Mouse (Mus musculus) liver, embryonic 11.5 days (tissue): ENCODE results near the gene Fgfr2. TPM values are rescaled to one million over a fixed set of nuclear protein-coding genes. Genes with fewer than 3 reads are reported as not detected.

Experiments
- ATAC-seq: fragments of 200-750 bp; cut with Nextera tagmentation; replicated peaks from 2 replicates; pipeline ENCODE4 v1.8.0; 2017; ENCODE audit warnings: moderate number of reproducible peaks, mild to moderate bottlenecking, moderate TSS enrichment, moderate library complexity; ENCODE audit not compliant: low FRiP score
- DNase-seq: peaks from one replicate; pipeline ENCODE4 v3.0.0-alpha.2; 2017; ENCODE audit warnings: low spot score
- H3K27ac ChIP-seq: fragments of 300-500 bp; sonication (generic); 2 replicates; pipeline ENCODE4 v1.5.1; 2014; ENCODE audit warnings: mild to moderate bottlenecking, low read depth, low read length, control low read depth
- H3K27me3 ChIP-seq: fragments of 300-500 bp; sonication (generic); replicated peaks from 2 replicates; pipeline ENCODE4 v1.6.1; 2014; ENCODE audit warnings: low read length, mixed read lengths; ENCODE audit not compliant: control insufficient read depth, insufficient read depth
- H3K36me3 ChIP-seq: fragments of 300-500 bp; sonication (generic); 2 replicates; pipeline ENCODE4 v1.6.1; 2014; ENCODE audit warnings: mild to moderate bottlenecking, low read length, moderate library complexity, mixed read lengths; ENCODE audit not compliant: control insufficient read depth, insufficient read depth
- H3K4me1 ChIP-seq: fragments of 300-500 bp; sonication (generic); replicated peaks from 2 replicates; pipeline ENCODE4 v1.6.1; 2014; ENCODE audit warnings: low read length, mixed read lengths; ENCODE audit not compliant: control insufficient read depth, insufficient read depth
- H3K4me2 ChIP-seq: fragments of 300-500 bp; sonication (generic); 2 replicates; pipeline ENCODE4 v1.6.1; 2014; ENCODE audit warnings: mild to moderate bottlenecking, control low read depth, moderate library complexity
- H3K4me3 ChIP-seq: fragments of 300-500 bp; sonication (generic); 2 replicates; pipeline ENCODE4 v1.5.1; 2014; ENCODE audit warnings: low read depth, low read length, control low read depth
- H3K9ac ChIP-seq: fragments of 300-500 bp; sonication (generic); 2 replicates; pipeline ENCODE4 v1.6.1; 2014; ENCODE audit warnings: low read depth, low read length, control low read depth
- H3K9me3 ChIP-seq: fragments of 300-500 bp; sonication (generic); 2 replicates; pipeline ENCODE4 v1.6.1; 2016; ENCODE audit warnings: low read length, inconsistent platforms, mixed read lengths; ENCODE audit not compliant: control insufficient read depth
- WGBS: fragments of 180-500 bp; shearing (Covaris S2); extraction: QIAGEN DNeasy Blood & Tissue Kit; methylation state at CpG from one replicate; pipeline ENCODE4 v1.1.7; 2014; 5-methylcytosine and 5-hydroxymethylcytosine counted together
- polyA plus RNA-seq: library from polyadenylated mRNA; unstranded; fragments of >200 nt; fragmentation: Nextera tagmentation; extraction: Ambion mirVana; gene quantifications from 2 replicates; pipeline ENCODE4 v1.2.1, GENCODE M21; 2014

Gene Fgfr2
- polyA plus RNA-seq, 1 experiment from 2014 or later, result 32.6 TPM

- ATAC-seq (no peak), DNase-seq (no peak)
- Histone ChIP-seq H3K4me3 (no peak overlapping the region), H3K27me3 (peaks cover 20% of the 10 kb centered on the region), H3K4me2 (no peak overlapping the region), H3K36me3 (no peaks in the 10 kb centered on the region), H3K27ac (no peak overlapping the region), H3K4me1 (peaks cover 4% of the 10 kb centered on the region), H3K9me3 (no peaks in the 10 kb centered on the region), H3K9ac (no peak overlapping the region)
- 90% methylated on average over 4 of the region's 4 CpGs for WGBS
Measured at GRCm38 (mm10) chr7:132608316-132609020, 514.7 kb downstream of the Fgfr2 start.

DNA sequence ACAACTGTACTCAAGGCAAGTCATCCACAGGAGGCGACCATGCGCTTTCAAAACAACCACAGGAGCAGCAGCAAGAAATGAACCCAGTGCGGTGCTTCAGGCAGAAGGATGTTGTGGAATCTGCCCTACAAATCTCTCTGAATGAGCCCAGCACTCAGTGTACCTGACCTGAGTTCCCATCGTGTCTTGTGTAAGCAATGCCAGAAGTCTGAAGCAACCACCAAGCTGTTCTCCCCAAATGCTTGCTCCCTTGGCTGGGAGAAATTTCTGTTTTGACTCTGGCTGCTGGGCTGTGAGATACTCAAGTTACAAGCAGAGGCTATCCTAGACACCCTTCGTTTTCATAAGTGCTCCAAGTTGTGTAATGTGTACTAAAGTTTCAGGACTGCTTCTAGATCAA lies 517.5 kb downstream of the Fgfr2 start:
- Histone ChIP-seq H3K9me3 (no peaks in the 10 kb centered on the region), H3K4me1 (peaks cover under 1% of the 10 kb centered on the region; the same call in 1 of the 2 replicates), H3K4me2 (no peak overlapping the region), H3K27me3 (peaks cover 47% of the 10 kb centered on the region), H3K27ac (no peak overlapping the region), H3K9ac (no peak overlapping the region), H3K36me3 (no peaks in the 10 kb centered on the region), H3K4me3 (no peak overlapping the region)
- 55% methylated on average over 5 of the region's 5 CpGs for WGBS
- ATAC-seq (no peak), DNase-seq (no peak)

GRCm38 (mm10) chr7:132604720-132605119 lies 518.4 kb downstream of the Fgfr2 start:
- no peak for ATAC-seq
- Histone ChIP-seq H3K36me3 (no peaks in the 10 kb centered on the region), H3K4me2 (no peak overlapping the region), H3K27ac (no peak overlapping the region), H3K9me3 (no peaks in the 10 kb centered on the region), H3K9ac (no peak overlapping the region), H3K27me3 (peaks cover 57% of the 10 kb centered on the region), H3K4me1 (peaks cover 1% of the 10 kb centered on the region; the same call in 1 of the 2 replicates), H3K4me3 (no peak overlapping the region)
- no peak for DNase-seq
- 90% methylated on average over 4 of the region's 4 CpGs for WGBS

- Histone ChIP-seq H3K9me3 (no peaks in the 10 kb centered on the region), H3K4me1 (peaks cover 24% of the 10 kb centered on the region), H3K9ac (no peak overlapping the region), H3K27ac (no peak overlapping the region), H3K36me3 (no peaks in the 10 kb centered on the region), H3K27me3 (peaks cover 89% of the 10 kb centered on the region), H3K4me2 (no peak overlapping the region), H3K4me3 (no peak overlapping the region)
- WGBS, result 12% methylated on average over 8 of the region's 8 CpGs
- no peak for ATAC-seq
- no peak for DNase-seq
Measured at GRCm38 (mm10) chr7:132600926-132601325, 522.2 kb downstream of the Fgfr2 start.

GRCm38 (mm10) chr7:132600026-132600425 lies 523.1 kb downstream of the Fgfr2 start:
- no peak for ATAC-seq
- Histone ChIP-seq H3K4me2 (peak overlapping the region; percentile 52), H3K36me3 (no peaks in the 10 kb centered on the region), H3K27ac (no peak overlapping the region), H3K9me3 (no peaks in the 10 kb centered on the region), H3K4me1 (peaks cover 24% of the 10 kb centered on the region), H3K27me3 (peaks cover 84% of the 10 kb centered on the region), H3K9ac (no peak overlapping the region), H3K4me3 (peak overlapping the region; percentile 30)
- WGBS, result 2% methylated on average over 9 of the region's 9 CpGs
- no peak for DNase-seq

DNA sequence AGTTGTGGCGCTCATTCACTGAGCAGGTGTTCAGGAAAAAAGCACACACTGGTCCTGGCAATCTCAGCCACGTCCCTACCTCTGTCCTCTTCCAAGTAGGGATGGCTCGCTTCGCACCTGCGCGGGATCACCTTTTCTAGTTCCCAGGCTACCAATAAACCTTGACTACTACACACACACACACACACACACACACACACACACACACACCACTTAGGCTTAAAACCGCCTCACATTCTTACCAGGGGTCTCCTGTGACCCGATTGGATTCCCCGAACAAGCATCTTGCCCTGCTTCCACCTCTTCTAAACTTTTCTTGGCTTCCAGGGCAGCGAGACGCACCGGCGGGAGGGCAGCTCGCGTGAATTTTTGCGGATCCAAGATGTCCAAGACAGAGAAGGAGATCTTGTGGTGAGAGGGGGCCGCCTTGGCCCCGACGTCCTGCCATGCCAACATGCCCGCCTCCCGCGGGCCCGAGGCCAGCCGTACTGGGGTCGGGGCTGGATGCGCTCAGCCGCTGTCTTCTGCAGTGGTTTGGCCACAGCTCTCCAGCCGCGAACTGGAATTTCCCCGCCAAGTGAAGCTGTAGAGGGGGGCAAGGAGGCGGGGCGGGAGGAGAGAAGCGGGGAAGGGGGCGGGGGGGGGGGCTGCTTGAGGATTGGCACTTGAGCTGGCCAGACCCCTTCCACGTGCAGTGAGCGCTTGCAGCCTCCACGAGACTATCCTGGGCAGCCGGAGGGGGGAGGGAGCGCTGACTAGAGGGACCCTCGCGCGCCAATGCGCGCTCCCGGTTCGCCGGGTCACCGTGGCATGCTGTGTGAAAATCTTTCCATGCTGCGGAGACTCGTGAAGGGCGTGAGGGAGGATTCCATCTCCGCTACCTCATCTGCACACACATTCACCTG lies 523.8 kb downstream of the Fgfr2 start, which contains the start of gene Nkx1-2:
Gene Nkx1-2, minus strand, starts transcription at position 567 of the 905 bp plus-strand sequence.
- H3K27me3 ChIP-seq, result peaks cover 77% of the 10 kb centered on the region
- H3K4me2 ChIP-seq, result peak within 1 kb of the TSS; percentile 52
- WGBS, result 1% methylated on average over 50 of the region's 52 CpGs
- peaks cover 30% of the 10 kb centered on the region for H3K4me1 ChIP-seq
- no peak for ATAC-seq
- H3K27ac ChIP-seq, result no peak within 1 kb of the TSS
- H3K4me3 ChIP-seq, result peak within 1 kb of the TSS; percentile 30
- DNase-seq, result no peak
- no peaks in the 10 kb centered on the region for H3K9me3 ChIP-seq
- no peak within 1 kb of the TSS for H3K9ac ChIP-seq
- no peaks in the 10 kb centered on the region for H3K36me3 ChIP-seq

- peak; percentile 56; the same call in 1 of the 2 replicates for ATAC-seq
- H3K4me3 ChIP-seq, result peak overlapping the region; percentile 58
- DNase-seq, result peak; percentile 67
- no peaks in the 10 kb centered on the region for H3K9me3 ChIP-seq
- H3K27me3 ChIP-seq, result peaks cover 67% of the 10 kb centered on the region
- no peaks in the 10 kb centered on the region for H3K36me3 ChIP-seq
- peak overlapping the region; percentile 53; the same call in 1 of the 2 replicates for H3K9ac ChIP-seq
- WGBS, result under 1% methylated on average over 59 of the region's 60 CpGs
- H3K4me2 ChIP-seq, result peak overlapping the region; percentile 77
- H3K27ac ChIP-seq, result no peak overlapping the region
- H3K4me1 ChIP-seq, result peaks cover 30% of the 10 kb centered on the region
Measured at GRCm38 (mm10) chr7:132597251-132598041, 525.7 kb downstream of the Fgfr2 start.
